Mouse (Mus musculus) hindbrain, embryonic 12.5 days (tissue): ENCODE data around the gene Aplnr. TPM values are rescaled to one million over a fixed set of nuclear protein-coding genes. Genes with fewer than 3 reads are reported as not detected.

Source experiments
- ATAC-seq: fragments of 200-750 bp; cut with Nextera tagmentation; 2 replicates; pipeline ENCODE4 v1.8.0; 2017; ENCODE audit warnings: moderate TSS enrichment; ENCODE audit not compliant: low FRiP score
- H3K27ac ChIP-seq: fragments of 300-500 bp; sonication (generic); 2 replicates; pipeline ENCODE4 v1.5.1; 2016; ENCODE audit warnings: mild to moderate bottlenecking
- H3K27me3 ChIP-seq: fragments of 300-500 bp; sonication (generic); 2 replicates; pipeline ENCODE4 v1.6.1; 2016; ENCODE audit warnings: mild to moderate bottlenecking
- H3K36me3 ChIP-seq: fragments of 300-500 bp; sonication (generic); 2 replicates; pipeline ENCODE4 v1.6.1; 2016; ENCODE audit warnings: mild to moderate bottlenecking
- H3K4me1 ChIP-seq: fragments of 300-500 bp; sonication (generic); 2 replicates; pipeline ENCODE4 v1.6.1; 2016
- H3K4me2 ChIP-seq: fragments of 300-500 bp; sonication (generic); replicated peaks from 2 replicates; pipeline ENCODE4 v1.6.1; 2016; ENCODE audit warnings: mild to moderate bottlenecking
- H3K4me3 ChIP-seq: fragments of 300-500 bp; sonication (generic); 2 replicates; pipeline ENCODE4 v1.5.1; 2016; ENCODE audit warnings: mild to moderate bottlenecking
- H3K9ac ChIP-seq: fragments of 300-500 bp; sonication (generic); 2 replicates; pipeline ENCODE4 v1.6.1; 2016; ENCODE audit warnings: mild to moderate bottlenecking, moderate library complexity
- H3K9me3 ChIP-seq: fragments of 300-500 bp; sonication (generic); replicated peaks from 2 replicates; pipeline ENCODE4 v1.6.1; 2016; ENCODE audit warnings: mild to moderate bottlenecking
- WGBS: fragments of 180-500 bp; shearing (Covaris S2); methylation state at CpG from one replicate; pipeline ENCODE4 v1.1.7; 2016; 5-methylcytosine and 5-hydroxymethylcytosine counted together
- polyA plus RNA-seq: library from polyadenylated mRNA; unstranded; fragments of >200 nt; fragmentation: Nextera tagmentation; extraction: Ambion mirVana; gene quantifications from 2 replicates; pipeline ENCODE4 v1.2.1, GENCODE M21; 2016

The Aplnr gene
- polyA plus RNA-seq, result 41.5 and 48.4 TPM in 2 replicates

DNA sequence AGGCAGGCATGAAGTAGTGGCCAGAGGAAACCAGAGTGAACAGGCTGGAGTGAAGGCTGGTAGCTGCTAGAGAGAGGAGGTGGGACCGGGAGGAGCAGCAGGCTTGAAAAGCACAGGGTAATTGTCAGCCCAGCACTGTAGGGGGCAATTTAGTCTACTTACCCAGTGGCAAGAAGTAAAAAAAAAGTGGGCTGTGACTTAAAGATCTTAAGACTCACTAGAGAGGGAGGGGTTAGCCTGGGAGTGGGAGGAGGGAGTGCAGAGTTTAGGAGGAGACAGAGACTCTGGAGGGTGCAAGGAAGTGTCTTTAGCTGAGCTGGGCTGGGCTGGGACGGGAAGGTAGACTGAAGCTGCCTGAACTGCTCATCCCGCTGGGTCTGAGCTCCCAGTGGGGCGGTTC, at the start of gene Aplnr:
Aplnr (plus strand) TSS at position 137 of the 400 bp plus-strand sequence.
- H3K4me3 ChIP-seq, result peak within 1 kb of the TSS; percentile 9; the same call in 1 of the 2 replicates
- H3K9ac ChIP-seq, result no peak within 1 kb of the TSS
- H3K27me3 ChIP-seq, result no peaks in the 10 kb centered on the region
- no peaks in the 10 kb centered on the region for H3K4me1 ChIP-seq
- 9% methylated on average over 4 of the region's 4 CpGs for WGBS
- H3K4me2 ChIP-seq, result no peak within 1 kb of the TSS
- no peaks in the 10 kb centered on the region for H3K9me3 ChIP-seq
- ATAC-seq, result 0 out of 2 replicates have a peak, but pooled peaks have one; percentile 30
- H3K36me3 ChIP-seq, result no peaks in the 10 kb centered on the region
- 0 out of 2 replicates have a peak within 1 kb of the TSS, but pooled peaks have one; percentile 18 for H3K27ac ChIP-seq

DNA sequence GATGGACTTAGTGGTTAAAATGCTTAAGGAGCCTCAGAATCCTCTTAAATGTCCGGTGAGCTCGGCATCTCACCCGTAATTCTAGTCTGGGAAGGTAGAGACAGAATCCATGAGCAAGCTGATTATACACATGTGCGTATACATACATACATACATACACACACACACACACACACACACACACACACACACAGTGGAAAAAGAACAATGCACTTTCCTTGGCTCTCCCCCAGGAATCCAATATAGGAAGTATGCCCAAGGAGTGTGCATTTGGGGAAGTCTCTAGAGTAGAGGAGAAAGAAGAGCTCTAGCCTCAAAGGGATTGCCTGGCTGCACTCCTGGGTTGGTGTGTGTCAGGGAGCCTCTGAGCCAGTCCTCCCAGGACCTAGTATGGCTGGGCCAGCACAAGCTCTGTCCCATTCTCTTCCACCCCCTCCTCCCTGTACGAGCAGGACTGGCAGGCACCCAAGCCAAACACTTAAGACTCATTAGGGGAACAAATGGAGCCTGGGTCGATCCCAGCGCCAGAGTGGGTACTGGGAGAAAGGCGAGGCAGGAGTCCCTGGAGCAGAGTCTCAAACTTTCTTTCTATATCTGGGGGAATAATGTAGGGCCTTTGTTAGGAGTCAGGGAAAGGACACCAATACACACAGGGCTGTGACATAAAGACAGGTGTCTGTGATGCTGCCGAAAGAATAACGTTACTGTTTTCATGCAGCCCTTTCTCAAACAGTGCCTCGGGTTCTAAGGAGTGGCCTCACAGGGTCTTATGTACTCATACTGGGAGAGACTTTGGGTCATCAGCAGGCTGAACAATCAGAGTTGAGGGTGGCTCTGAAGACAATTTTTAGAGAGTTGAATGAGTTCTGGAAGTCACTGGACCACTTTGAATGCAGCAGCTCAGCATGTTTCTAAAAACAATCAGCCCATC, 47.0 kb upstream of the Aplnr start:
- H3K9me3 ChIP-seq, result no peaks in the 10 kb centered on the region
- H3K4me1 ChIP-seq, result no peaks in the 10 kb centered on the region
- no peak overlapping the region for H3K4me3 ChIP-seq
- no peaks in the 10 kb centered on the region for H3K27me3 ChIP-seq
- H3K9ac ChIP-seq, result no peak overlapping the region
- no peak overlapping the region for H3K4me2 ChIP-seq
- H3K27ac ChIP-seq, result no peak overlapping the region
- no peaks in the 10 kb centered on the region for H3K36me3 ChIP-seq
- ATAC-seq, result no peak; the same call in 1 of the 2 replicates
- whole genome bisulfite sequencing, result 65% methylated on average over 11 of the region's 11 CpGs

- no peak for ATAC-seq
- H3K27ac ChIP-seq, result no peak overlapping the region
Measured at GRCm38 (mm10) chr2:85091325-85091724, 44.7 kb upstream of the Aplnr start.

GRCm38 (mm10) chr2:85093376-85093775, 42.6 kb upstream of the Aplnr start:
- Histone ChIP-seq H3K4me3 (no peak overlapping the region), H3K4me2 (no peak overlapping the region), H3K4me1 (peaks cover 4% of the 10 kb centered on the region; the same call in 1 of the 2 replicates), H3K9me3 (no peaks in the 10 kb centered on the region), H3K27ac (no peak overlapping the region), H3K27me3 (no peaks in the 10 kb centered on the region), H3K36me3 (no peaks in the 10 kb centered on the region), H3K9ac (no peak overlapping the region)
- ATAC-seq, result no peak
- WGBS, result 91% methylated on average over 1 of the region's 1 CpGs

More at GRCm38 (mm10) chr2:85091325-85091724, 44.7 kb upstream of the Aplnr start:
- H3K27me3 ChIP-seq, result no peaks in the 10 kb centered on the region
- H3K4me2 ChIP-seq, result no peak overlapping the region
- no peaks in the 10 kb centered on the region for H3K36me3 ChIP-seq
- H3K9me3 ChIP-seq, result no peaks in the 10 kb centered on the region
- peaks cover 4% of the 10 kb centered on the region; the same call in 1 of the 2 replicates for H3K4me1 ChIP-seq
- H3K4me3 ChIP-seq, result no peak overlapping the region
- H3K9ac ChIP-seq, result no peak overlapping the region
- WGBS, result 97% methylated on average over 4 of the region's 4 CpGs

DNA sequence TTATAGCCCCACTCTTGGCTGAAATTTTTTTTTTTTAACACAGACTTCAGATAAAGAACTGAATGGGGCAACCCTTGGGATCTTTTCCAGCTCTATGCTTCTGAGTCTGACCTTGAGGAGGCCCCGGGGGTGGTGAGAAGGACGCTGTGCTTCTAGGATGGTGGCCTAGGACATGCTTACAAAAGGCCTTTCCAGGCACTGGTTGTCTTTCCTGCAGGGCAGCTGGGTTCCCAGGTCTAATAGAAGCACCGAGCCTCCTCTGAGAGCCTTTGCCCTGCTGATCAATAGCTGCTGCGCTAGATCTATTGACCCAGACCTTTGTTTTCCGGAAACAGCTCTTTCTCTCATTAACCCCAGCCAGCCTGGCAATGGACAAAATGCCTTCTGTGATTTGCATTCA, 40.1 kb upstream of the Aplnr start:
- ATAC-seq, result no peak
- Histone ChIP-seq H3K4me1 (peaks cover 4% of the 10 kb centered on the region; the same call in 1 of the 2 replicates), H3K9me3 (no peaks in the 10 kb centered on the region), H3K4me3 (no peak overlapping the region), H3K27ac (no peak overlapping the region), H3K27me3 (no peaks in the 10 kb centered on the region), H3K4me2 (no peak overlapping the region), H3K9ac (no peak overlapping the region), H3K36me3 (no peaks in the 10 kb centered on the region)
- 32% methylated on average over 5 of the region's 5 CpGs for WGBS

DNA sequence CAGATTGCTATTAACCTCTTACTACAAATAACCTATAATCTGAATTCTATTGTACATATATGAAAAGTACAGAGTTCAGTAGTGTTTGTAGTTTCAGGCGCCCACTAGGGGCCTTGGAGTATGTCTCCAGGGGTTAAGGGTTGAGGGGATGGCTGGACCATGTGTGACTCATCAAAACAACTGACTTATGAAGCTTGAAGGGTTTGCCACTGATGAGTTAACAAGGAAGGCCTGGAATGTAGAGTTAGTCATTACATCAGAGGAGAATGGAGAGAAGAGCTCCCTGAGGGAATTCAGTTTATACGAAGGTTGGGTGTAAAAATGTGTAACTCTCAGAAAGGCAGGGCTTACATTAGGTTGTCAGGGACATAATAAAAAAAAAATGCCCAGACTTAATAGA, 38.0 kb upstream of the Aplnr start:
- H3K4me2 ChIP-seq, result no peak overlapping the region
- no peaks in the 10 kb centered on the region for H3K27me3 ChIP-seq
- no peaks in the 10 kb centered on the region for H3K9me3 ChIP-seq
- no peak overlapping the region for H3K9ac ChIP-seq
- no peak overlapping the region for H3K27ac ChIP-seq
- H3K36me3 ChIP-seq, result no peaks in the 10 kb centered on the region
- H3K4me3 ChIP-seq, result no peak overlapping the region
- WGBS, result 75% methylated on average over 2 of the region's 2 CpGs
- H3K4me1 ChIP-seq, result peaks cover 4% of the 10 kb centered on the region; the same call in 1 of the 2 replicates
- ATAC-seq, result no peak

DNA sequence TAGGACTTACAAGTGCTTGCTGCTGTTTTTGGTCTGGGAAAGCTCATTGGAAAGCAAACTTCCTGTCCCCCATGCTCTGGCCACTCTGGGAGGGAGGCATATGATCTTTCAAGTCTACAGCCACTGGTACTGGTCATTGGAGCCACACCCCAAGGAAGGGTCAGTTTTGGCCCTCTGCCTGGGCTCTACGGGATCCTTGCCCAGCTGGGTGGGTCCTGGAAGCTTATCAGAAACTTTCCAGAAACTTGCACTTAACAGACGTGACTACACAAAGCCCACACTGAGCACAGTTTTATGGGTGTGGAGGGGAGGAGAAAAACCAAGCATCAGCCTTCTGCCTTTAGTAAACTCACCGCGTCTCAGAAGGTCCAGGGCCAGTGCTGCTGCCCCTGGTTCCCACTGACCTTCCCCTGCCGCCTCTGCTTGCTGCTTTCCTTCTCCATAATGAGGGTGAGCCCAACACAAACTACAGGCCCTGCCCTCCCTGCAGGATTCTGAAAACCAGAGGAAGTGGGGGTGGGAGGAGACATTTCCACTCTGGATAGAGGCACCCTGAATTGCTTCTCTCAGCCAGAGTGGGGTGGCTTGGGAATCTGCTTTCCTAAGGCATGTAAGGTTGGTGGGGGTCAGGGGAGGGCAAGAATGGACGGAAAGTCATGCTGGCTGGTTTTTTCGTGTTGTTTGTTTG, 37.1 kb upstream of the Aplnr start:
- Histone ChIP-seq H3K4me2 (no peak overlapping the region), H3K9ac (no peak overlapping the region), H3K9me3 (no peaks in the 10 kb centered on the region), H3K4me1 (peaks cover 4% of the 10 kb centered on the region; the same call in 1 of the 2 replicates), H3K27ac (no peak overlapping the region), H3K27me3 (no peaks in the 10 kb centered on the region), H3K4me3 (no peak overlapping the region), H3K36me3 (no peaks in the 10 kb centered on the region)
- no peak for ATAC-seq
- WGBS, result 80% methylated on average over 7 of the region's 7 CpGs

DNA sequence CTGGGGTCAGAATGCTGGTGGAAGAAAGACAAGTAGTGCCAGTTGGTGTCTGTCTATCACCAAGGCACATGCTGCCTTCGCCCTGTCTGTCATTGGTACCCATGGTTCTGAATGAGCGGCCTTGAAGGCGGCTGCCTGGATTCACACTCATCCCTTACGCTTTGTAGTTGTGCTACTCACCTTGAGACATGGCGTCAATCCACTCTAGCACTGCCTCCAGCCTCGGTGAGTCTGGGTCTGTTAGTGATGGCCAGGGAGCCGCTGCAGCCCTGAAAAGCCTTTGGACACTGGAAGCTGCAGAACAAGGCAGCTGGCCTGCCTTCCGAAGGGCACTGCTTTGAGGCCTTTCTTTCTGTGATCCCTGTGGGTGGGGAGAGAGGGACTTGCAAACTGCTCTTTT, 32.8 kb upstream of the Aplnr start:
- H3K4me3 ChIP-seq, result no peak overlapping the region
- no peak overlapping the region for H3K27ac ChIP-seq
- no peaks in the 10 kb centered on the region for H3K36me3 ChIP-seq
- no peak overlapping the region for H3K4me2 ChIP-seq
- no peaks in the 10 kb centered on the region for H3K27me3 ChIP-seq
- 81% methylated on average over 8 of the region's 8 CpGs for WGBS
- H3K9me3 ChIP-seq, result no peaks in the 10 kb centered on the region
- H3K9ac ChIP-seq, result no peak overlapping the region
- ATAC-seq, result no peak
- H3K4me1 ChIP-seq, result no peaks in the 10 kb centered on the region

DNA sequence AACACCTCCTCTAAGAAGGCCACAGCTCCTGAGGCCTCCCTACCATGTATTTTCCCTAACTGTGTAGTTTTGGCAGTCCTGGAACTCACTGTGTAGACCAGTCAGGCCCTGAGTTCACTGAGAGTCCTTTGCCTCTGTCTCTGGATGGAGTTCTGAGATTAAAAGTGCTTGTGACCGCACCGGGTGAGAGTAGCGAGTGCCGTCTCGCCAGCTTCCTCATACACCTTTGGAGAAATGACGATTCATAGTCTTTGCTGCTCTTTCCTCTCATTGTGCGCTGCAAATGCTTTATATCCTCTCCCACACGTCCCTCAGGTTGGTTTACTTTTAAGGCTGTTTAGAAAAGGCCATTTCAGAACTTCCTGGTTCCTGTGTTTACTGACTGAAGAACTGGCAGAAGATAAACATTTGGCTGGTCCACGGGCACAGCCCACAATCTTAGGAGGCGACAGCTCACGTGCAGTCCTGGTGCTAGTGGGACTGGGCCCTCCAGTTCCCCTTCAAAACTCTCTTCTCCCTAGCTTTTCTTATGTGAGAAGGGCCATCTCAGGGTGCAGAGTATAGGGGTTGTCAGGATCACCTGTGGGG, 30.5 kb upstream of the Aplnr start:
- no peak overlapping the region for H3K4me2 ChIP-seq
- WGBS, result 83% methylated on average over 11 of the region's 11 CpGs
- H3K9ac ChIP-seq, result no peak overlapping the region
- ATAC-seq, result no peak
- H3K36me3 ChIP-seq, result no peaks in the 10 kb centered on the region
- H3K4me3 ChIP-seq, result no peak overlapping the region
- no peaks in the 10 kb centered on the region for H3K9me3 ChIP-seq
- H3K27me3 ChIP-seq, result no peaks in the 10 kb centered on the region
- H3K4me1 ChIP-seq, result no peaks in the 10 kb centered on the region
- no peak overlapping the region for H3K27ac ChIP-seq

DNA sequence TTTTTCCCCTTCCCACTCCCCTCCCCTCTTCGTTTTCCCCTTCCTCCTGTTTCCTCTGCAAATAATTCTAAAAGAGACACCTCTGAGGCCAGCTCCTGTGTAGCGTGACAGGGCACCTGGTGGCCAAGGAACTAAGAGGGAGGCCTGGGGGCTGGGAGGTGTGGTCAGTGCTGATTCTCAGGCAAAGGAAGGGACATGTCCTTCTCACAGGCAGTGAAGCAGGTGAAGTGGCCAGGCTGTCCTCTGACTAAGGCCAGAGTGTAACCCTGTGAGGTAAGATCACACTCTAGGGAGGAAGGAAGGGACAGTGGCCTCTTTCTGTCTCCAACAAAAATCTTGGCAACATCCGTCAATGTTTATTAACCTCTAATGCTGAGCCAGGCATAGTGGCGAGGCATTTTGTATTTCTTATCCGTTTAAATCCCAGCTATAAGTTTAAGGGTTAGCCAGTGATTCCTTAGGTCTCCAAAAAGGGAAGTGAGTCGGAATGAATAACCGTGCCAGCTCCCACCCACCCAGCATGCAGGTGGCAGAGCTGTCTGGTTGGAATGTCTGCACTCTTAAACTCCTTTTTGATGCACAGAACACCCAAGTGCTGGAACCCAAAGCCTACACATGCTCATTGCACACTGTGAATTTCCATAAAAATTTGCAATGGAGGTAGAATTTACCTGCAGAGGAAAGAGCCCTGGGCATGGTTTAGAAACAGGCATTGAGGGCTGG, 29.8 kb upstream of the Aplnr start:
- H3K27ac ChIP-seq, result no peak overlapping the region
- no peaks in the 10 kb centered on the region for H3K27me3 ChIP-seq
- no peak overlapping the region for H3K4me3 ChIP-seq
- ATAC-seq, result no peak
- WGBS, result 79% methylated on average over 7 of the region's 7 CpGs
- H3K36me3 ChIP-seq, result no peaks in the 10 kb centered on the region
- no peak overlapping the region for H3K4me2 ChIP-seq
- no peak overlapping the region for H3K9ac ChIP-seq
- no peaks in the 10 kb centered on the region for H3K9me3 ChIP-seq
- no peaks in the 10 kb centered on the region for H3K4me1 ChIP-seq

DNA sequence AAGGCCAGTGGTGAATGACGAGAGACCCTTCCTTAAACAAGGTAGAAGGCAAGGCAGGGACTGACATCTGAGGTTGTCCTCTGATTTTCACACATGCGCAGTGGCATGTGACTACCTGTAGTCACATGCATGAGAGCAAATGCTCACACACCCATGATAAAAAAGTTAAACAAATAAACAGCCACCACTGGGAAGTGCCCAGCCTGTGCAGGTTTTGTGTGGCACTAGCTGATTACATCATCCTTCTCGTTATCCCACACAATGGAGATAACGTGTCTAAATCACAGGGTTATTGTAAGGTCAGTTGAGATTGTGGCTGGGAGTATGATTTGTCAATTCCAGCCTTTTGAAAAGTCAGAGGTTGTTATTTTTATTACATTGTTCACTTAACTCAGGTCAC, 29.1 kb upstream of the Aplnr start:
- no peak for ATAC-seq
- Histone ChIP-seq H3K4me1 (no peaks in the 10 kb centered on the region), H3K27ac (no peak overlapping the region), H3K27me3 (no peaks in the 10 kb centered on the region), H3K4me3 (no peak overlapping the region), H3K9ac (no peak overlapping the region), H3K4me2 (no peak overlapping the region), H3K9me3 (no peaks in the 10 kb centered on the region), H3K36me3 (no peaks in the 10 kb centered on the region)
- WGBS, result 86% methylated on average over 4 of the region's 4 CpGs
